Mouse (Mus musculus) hindbrain, embryonic 11.5 days (tissue): ENCODE measurements around the gene Pdzd3. TPM values are rescaled to one million over a fixed set of nuclear protein-coding genes. Genes with fewer than 3 reads are reported as not detected.

ENCODE experiments used
- ATAC-seq: fragments of 200-750 bp; cut with Nextera tagmentation; 2 replicates; pipeline ENCODE4 v1.8.0; 2017; ENCODE audit warnings: mild to moderate bottlenecking, moderate TSS enrichment, moderate library complexity; ENCODE audit not compliant: low FRiP score
- DNase-seq: peaks from one replicate; pipeline ENCODE4 v3.0.0-alpha.2; 2015; ENCODE audit warnings: low spot score
- H3K27ac ChIP-seq: fragments of 300-500 bp; sonication (generic); 2 replicates; pipeline ENCODE4 v1.5.1; 2014; ENCODE audit warnings: mild to moderate bottlenecking, low read depth, low read length
- H3K27me3 ChIP-seq: fragments of 300-500 bp; sonication (generic); 2 replicates; pipeline ENCODE4 v1.6.1; 2014; ENCODE audit warnings: mild to moderate bottlenecking, low read length, moderate library complexity, mixed read lengths; ENCODE audit not compliant: control insufficient read depth, insufficient read depth
- H3K36me3 ChIP-seq: fragments of 300-500 bp; sonication (generic); 2 replicates; pipeline ENCODE4 v1.6.1; 2014; ENCODE audit warnings: mild to moderate bottlenecking, low read length, moderate library complexity, mixed read lengths; ENCODE audit not compliant: control insufficient read depth, insufficient read depth
- H3K4me1 ChIP-seq: fragments of 300-500 bp; sonication (generic); replicated peaks from 2 replicates; pipeline ENCODE4 v1.6.1; 2014; ENCODE audit warnings: low read length, mixed read lengths; ENCODE audit not compliant: control insufficient read depth, insufficient read depth
- H3K4me2 ChIP-seq: fragments of 300-500 bp; sonication (generic); replicated peaks from 2 replicates; pipeline ENCODE4 v1.6.1; 2014; ENCODE audit warnings: mild to moderate bottlenecking, low read depth, low read length
- H3K4me3 ChIP-seq: fragments of 300-500 bp; sonication (generic); 2 replicates; pipeline ENCODE4 v1.5.1; 2014; ENCODE audit warnings: low read depth, low read length
- H3K9ac ChIP-seq: fragments of 300-500 bp; sonication (generic); 2 replicates; pipeline ENCODE4 v1.6.1; 2014; ENCODE audit warnings: low read depth, low read length
- H3K9me3 ChIP-seq: fragments of 300-500 bp; sonication (generic); 2 replicates; pipeline ENCODE4 v1.6.1; 2016; ENCODE audit warnings: low read length; ENCODE audit not compliant: control insufficient read depth
- WGBS: fragments of 180-500 bp; shearing (Covaris S2); extraction: QIAGEN DNeasy Blood & Tissue Kit; methylation state at CpG from one replicate; pipeline ENCODE4 v1.1.7; 2014; 5-methylcytosine and 5-hydroxymethylcytosine counted together
- polyA plus RNA-seq: library from polyadenylated mRNA; unstranded; fragments of >200 nt; fragmentation: Nextera tagmentation; extraction: Ambion mirVana; gene quantifications from 2 replicates; pipeline ENCODE4 v1.2.1, GENCODE M21; 2014

The Pdzd3 gene
- polyA plus RNA-seq, 1 experiment from 2014 or later: not detected

DNA sequence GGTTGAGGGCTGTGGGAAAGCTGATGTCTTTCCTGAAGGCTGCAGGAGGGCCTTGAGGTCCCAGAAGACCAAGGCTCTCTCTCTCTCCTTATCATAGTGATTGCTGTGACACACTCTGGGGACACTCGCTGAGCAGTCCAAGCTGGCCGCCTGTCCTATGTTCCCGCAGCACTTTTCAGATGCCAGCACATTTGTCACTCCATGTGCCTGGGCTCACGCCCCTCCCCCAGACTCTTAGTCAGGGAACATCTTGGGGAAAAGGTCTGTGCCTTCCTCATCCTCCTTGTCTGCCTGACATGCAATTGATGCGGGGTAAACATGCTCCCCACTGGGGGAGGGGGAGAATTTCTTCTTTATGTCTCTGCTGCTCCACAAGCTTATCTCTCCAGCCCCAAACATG, 31.9 kb upstream of the Pdzd3 start:
- H3K4me1 ChIP-seq: peaks cover 7% of the 10 kb centered on the region
- DNase-seq: no peak
- no peak overlapping the region for H3K4me3 ChIP-seq
- ATAC-seq: no peak
- H3K9me3 ChIP-seq: no peaks in the 10 kb centered on the region
- WGBS: 75% methylated on average over 5 of the region's 5 CpGs
- H3K27ac ChIP-seq: no peak overlapping the region
- H3K9ac ChIP-seq: no peak overlapping the region
- no peak overlapping the region for H3K4me2 ChIP-seq
- no peaks in the 10 kb centered on the region for H3K36me3 ChIP-seq
- peaks cover 5% of the 10 kb centered on the region; the same call in 1 of the 2 replicates for H3K27me3 ChIP-seq

GRCm38 (mm10) chr9:44269973-44270372, 18.7 kb upstream of the Pdzd3 start:
- WGBS: 84% methylated on average over 4 of the region's 4 CpGs
- Histone ChIP-seq H3K4me2 (no peak overlapping the region), H3K9ac (no peak overlapping the region), H3K27me3 (no peaks in the 10 kb centered on the region), H3K9me3 (no peaks in the 10 kb centered on the region), H3K27ac (no peak overlapping the region), H3K36me3 (no peaks in the 10 kb centered on the region), H3K4me3 (no peak overlapping the region), H3K4me1 (no peaks in the 10 kb centered on the region)
- ATAC-seq (no peak), DNase-seq (no peak)

- Histone ChIP-seq H3K4me2 (no peak overlapping the region), H3K4me3 (no peak overlapping the region), H3K27ac (no peak overlapping the region), H3K4me1 (no peaks in the 10 kb centered on the region), H3K9ac (no peak overlapping the region), H3K36me3 (no peaks in the 10 kb centered on the region), H3K9me3 (no peaks in the 10 kb centered on the region), H3K27me3 (no peaks in the 10 kb centered on the region)
- WGBS: 84% methylated on average over 3 of the region's 3 CpGs
- DNase-seq: no peak
- no peak for ATAC-seq
Observed at GRCm38 (mm10) chr9:44269077-44269476, 17.8 kb upstream of the Pdzd3 start.

DNA sequence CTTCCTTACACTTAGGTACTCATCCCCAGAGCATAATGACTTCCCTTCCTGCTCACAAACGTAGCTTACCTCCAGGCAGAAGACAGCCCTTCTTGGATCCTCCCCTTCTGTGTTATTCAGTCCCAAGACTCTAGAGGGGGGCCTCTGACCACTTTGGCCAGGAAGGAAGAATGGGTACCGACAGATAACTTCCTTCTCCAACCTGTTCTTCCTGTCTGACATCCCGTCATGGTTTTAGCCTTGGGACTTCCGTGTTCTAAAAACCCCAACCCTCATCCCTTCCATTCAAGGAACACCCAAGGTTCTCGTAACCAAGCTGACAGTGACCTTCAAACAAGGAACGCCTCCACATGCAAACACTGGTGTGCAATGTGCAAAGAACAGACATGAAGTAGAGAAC, 17.2 kb upstream of the Pdzd3 start, which contains the start of gene Nlrx1:
Gene Nlrx1 (minus strand): TSS at position 168 of the 400 bp plus-strand sequence.
- H3K9me3 ChIP-seq: no peaks in the 10 kb centered on the region
- no peaks in the 10 kb centered on the region for H3K4me1 ChIP-seq
- H3K36me3 ChIP-seq: no peaks in the 10 kb centered on the region
- ATAC-seq (no peak), DNase-seq (no peak)
- H3K9ac ChIP-seq: peak within 1 kb of the TSS; percentile 74
- no peaks in the 10 kb centered on the region for H3K27me3 ChIP-seq
- H3K4me2 ChIP-seq: peak within 1 kb of the TSS; percentile 60
- WGBS: 87% methylated on average over 6 of the region's 6 CpGs
- H3K27ac ChIP-seq: no peak within 1 kb of the TSS
- H3K4me3 ChIP-seq: peak within 1 kb of the TSS; percentile 38

- 7% methylated on average over 28 of the region's 28 CpGs for WGBS
Observed at GRCm38 (mm10) chr9:44268027-44268360, 16.7 kb upstream of the Pdzd3 start.

DNA sequence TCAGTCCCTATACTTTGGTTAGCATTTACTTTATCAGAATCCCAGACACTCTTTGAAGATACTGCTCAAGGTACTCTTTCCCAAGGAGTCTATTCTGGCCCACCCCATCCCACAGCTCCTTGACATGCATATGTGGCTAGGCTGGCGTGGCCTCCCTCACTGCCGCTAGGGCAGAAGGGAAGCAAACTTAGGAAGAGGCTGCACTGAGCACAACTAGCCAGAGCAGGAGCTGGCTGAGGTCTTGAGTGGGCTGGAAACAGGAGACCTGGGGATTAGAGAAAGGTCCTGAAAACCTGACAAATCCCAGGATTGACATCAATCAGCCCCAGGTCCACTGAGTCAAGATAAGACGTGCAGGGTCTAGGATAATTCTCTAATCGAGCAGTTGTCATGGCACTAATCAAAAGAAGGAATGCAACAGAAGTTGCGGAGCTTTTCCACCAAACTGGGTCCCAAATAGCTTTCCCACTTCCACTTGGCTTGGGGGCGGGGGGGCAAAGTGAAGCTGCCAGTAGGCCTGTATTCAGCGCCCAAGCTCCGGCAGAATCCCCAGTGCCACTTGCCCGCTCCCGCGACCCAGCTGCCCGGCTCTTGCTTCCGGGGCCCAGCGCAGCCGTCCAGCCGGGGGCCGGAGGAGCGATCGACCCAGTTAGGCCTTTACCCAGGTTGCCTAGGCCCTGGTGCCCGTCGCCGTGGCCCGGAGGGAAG, 16.2 kb upstream of the Pdzd3 start:
- DNase-seq: no peak
- Histone ChIP-seq H3K27ac (no peak overlapping the region), H3K9me3 (no peaks in the 10 kb centered on the region), H3K4me1 (no peaks in the 10 kb centered on the region), H3K9ac (peak overlapping the region; percentile 74), H3K36me3 (no peaks in the 10 kb centered on the region), H3K4me2 (peak overlapping the region; percentile 60), H3K4me3 (peak overlapping the region; percentile 38), H3K27me3 (no peaks in the 10 kb centered on the region)
- 12% methylated on average over 23 of the region's 23 CpGs for WGBS
- ATAC-seq: no peak; the same call in 1 of the 2 replicates

More at GRCm38 (mm10) chr9:44268027-44268360, 16.7 kb upstream of the Pdzd3 start:
- ATAC-seq (peak; percentile 67; the same call in 1 of the 2 replicates), DNase-seq (peak; percentile 80)
- Histone ChIP-seq H3K27ac (no peak overlapping the region), H3K4me2 (peak overlapping the region; percentile 60), H3K9me3 (no peaks in the 10 kb centered on the region), H3K27me3 (no peaks in the 10 kb centered on the region), H3K9ac (peak overlapping the region; percentile 74), H3K36me3 (no peaks in the 10 kb centered on the region), H3K4me1 (no peaks in the 10 kb centered on the region), H3K4me3 (peak overlapping the region; percentile 38)

GRCm38 (mm10) chr9:44266478-44267226, 15.4 kb upstream of the Pdzd3 start:
- WGBS: 72% methylated on average over 8 of the region's 8 CpGs
- no peaks in the 10 kb centered on the region for H3K4me1 ChIP-seq
- no peaks in the 10 kb centered on the region for H3K36me3 ChIP-seq
- H3K4me2 ChIP-seq: no peak overlapping the region; the same call in 1 of the 2 replicates
- no peak overlapping the region for H3K27ac ChIP-seq
- H3K9ac ChIP-seq: no peak overlapping the region
- no peak for DNase-seq
- no peaks in the 10 kb centered on the region for H3K9me3 ChIP-seq
- H3K4me3 ChIP-seq: no peak overlapping the region
- ATAC-seq: no peak
- H3K27me3 ChIP-seq: no peaks in the 10 kb centered on the region

GRCm38 (mm10) chr9:44261388-44261787, 10.1 kb upstream of the Pdzd3 start:
- Histone ChIP-seq H3K4me2 (no peak overlapping the region), H3K36me3 (no peaks in the 10 kb centered on the region), H3K27ac (no peak overlapping the region), H3K4me1 (no peaks in the 10 kb centered on the region), H3K4me3 (no peak overlapping the region), H3K9ac (no peak overlapping the region), H3K27me3 (no peaks in the 10 kb centered on the region), H3K9me3 (no peaks in the 10 kb centered on the region)
- ATAC-seq: no peak
- DNase-seq: no peak
- 84% methylated on average over 14 of the region's 14 CpGs for WGBS
